Mouse (Mus musculus) monocyte, adult 5-6 weeks (primary cell): ENCODE data around the gene Defb33. TPM values are rescaled to one million over a fixed set of nuclear protein-coding genes. Genes with fewer than 3 reads are reported as not detected.

ENCODE experiments used
- ATAC-seq: fragments of 153-309, 156-312 bp; replicated peaks from 2 replicates; pipeline ENCODE4 v1.8.0; 2017; ENCODE audit warnings: mild to moderate bottlenecking; ENCODE audit not compliant: low TSS enrichment, insufficient number of reproducible peaks, severe bottlenecking, poor library complexity, low FRiP score
- total RNA-seq: library from RNA; stranded (forward); fragments of 200-1000, 200-491, 200-594 nt; gene quantifications from 3 replicates; pipeline ENCODE4 v1.2.3, GENCODE M21; 2017

Gene Defb33
- not detected in 3 replicates for total RNA-seq

DNA sequence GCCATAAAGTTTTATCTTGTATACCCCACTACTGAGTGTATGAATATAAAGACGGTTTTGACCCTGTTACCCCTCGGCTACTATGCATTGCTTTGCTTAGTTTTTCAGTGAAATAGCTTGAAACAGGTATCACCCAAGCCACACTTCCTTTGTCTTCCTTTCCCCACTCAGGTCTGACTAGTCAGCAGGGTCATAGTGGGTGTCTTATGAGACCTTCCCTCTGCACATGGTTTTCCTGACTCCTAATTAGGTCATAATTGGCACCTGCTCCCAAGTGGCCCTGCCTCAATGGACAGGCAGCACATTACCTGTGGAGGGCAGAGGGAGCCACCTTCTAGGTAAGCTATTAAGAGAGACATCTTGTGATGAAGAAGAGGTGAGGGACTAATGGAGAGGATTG, at the start of gene Defb33:
TSS of gene Defb33 (plus strand) at position 301 of the 400 bp plus-strand sequence.
- no peak for ATAC-seq

DNA sequence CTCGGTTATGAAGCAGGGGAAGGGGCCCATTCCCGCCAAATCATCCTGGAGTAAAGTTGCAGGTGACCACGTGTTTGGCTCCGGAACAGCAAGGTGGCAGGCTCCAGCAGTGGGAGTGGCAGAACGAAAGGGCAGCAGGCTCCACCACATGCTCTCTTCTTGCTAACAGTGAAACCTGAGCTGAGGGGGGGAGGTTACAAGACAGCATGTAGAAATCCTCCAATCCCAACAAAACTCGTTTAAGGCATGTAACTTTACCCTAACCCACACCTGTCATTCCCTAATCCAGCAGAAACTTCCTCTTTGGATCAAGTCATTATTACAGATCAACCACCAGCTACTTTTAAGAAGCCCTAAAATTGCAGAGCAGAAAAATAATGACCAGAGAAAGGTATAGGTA, 17.9 kb upstream of the Defb33 start:
- ATAC-seq = no peak

DNA sequence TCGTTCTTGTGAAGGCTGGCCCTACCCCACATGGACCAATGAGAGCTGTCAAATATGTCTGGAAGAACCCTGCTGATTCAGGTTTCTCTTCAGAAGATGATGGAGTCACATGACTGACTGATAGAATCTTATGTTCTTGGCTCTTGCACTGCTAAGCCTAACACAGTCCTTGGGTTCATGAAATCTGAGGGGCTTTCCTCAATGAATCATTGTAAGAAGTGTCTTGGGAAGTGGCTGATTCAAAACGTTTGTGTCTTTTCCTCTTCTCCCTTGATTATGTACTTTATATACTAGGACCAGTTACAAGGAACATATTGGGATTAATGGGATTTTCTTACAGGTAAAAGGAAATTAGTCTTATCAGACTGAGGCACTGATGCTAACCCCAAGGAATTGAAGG, 10.1 kb downstream of the Defb33 start, which contains the start of gene Gm15056:
TSS of gene Gm15056 (minus strand) at position 101 of the 400 bp plus-strand sequence.
- no peak for ATAC-seq

DNA sequence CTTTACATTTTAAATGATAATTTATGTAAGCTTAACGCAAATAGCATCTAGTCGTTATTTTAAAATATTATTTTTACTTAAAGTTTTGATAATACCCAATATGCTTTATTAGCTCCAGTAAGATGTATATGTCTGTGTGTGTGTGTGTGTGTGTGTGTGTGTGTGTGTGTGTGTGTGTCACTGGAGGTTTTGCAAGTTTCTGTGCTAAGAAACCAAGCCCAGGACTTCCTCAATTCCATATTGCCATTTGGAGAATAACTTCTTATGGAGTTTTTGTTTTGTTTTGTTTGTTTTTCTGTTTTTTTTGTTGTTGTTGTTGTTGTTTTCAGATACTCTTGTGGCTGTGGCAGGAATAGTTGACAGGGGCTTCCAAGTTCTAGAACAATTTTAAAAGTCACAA, 14.7 kb downstream of the Defb33 start:
- no peak for ATAC-seq

DNA sequence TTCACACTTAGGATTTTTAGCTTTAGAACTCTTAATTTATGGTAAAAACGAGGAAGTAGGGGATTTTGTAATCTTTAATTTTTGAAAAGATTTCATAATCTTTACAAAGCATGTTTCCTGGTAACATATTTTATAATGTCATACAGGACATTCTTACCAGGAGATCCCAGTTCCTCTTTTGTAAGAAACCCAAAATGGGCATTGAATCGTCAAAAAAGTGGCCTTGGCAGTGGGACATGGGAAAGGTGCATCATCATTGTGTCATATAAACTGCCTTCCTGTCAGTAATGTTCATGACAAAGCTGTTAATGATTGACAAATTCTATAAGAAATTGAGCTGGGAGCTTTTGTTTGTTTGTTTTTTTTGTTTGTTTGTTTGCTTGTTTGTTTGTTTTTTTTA, 15.8 kb downstream of the Defb33 start:
- no peak for ATAC-seq

DNA sequence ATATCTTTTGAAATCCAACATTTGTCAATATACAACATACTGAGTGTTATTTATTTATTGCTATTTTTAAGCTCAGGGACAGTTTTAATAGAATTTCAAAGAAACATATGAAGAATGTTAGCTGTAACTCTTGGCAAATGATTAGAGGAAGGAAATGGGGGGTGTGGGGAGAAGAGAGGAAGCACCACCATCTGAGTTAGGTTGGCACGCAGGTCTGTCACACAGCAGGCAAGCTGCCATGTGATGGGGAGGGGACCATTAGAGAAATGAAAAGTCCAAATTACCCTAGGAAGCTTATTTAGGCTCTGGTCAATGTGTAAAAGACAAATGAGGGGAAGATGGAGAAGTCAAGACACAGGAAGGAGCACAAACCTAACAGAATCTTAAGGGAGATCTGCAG, 19.8 kb downstream of the Defb33 start:
- no peak for ATAC-seq

DNA sequence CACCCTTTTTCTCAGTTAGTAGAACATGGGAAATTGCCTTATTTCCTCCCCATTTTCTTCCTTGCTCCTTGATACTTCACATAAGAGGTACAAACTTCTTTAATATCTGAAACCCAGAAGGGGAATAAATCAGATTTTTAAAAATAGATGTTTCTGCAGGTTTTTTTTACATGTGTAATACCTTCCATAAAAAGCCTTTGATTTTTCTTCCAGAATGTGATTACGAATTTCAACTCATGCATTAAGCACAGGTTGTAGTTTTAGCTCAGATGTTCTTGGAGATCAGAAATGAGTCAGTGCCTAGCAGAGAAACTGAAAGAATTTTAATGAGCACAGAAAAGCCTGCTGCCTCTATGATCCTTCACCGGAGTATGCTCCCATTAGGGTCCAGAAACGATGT, 29.5 kb downstream of the Defb33 start, which contains the start of gene Gm6040:
TSS of gene Gm6040 (minus strand) at position 101 of the 400 bp plus-strand sequence.
- ATAC-seq = no peak

DNA sequence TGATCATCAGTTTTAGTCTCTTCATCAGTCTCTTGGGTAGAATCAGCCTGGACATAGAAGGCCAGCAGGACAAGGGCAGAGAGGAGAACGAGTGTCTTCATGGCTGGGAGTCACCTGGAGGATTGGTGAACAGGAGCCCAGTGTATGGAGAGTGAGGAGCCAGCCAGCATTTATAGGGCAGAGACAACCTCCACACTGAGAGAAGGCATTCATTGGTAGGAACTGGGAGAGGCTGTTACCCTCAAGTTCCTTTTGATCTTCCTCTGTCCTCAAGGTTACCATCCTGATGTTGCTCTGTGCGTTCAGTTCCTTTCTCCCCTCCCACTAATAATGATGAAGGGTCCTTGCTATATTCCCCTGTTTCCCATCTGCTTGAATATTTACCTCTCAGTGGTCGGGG, 52.1 kb downstream of the Defb33 start, which contains the start of gene AY761185:
TSS of gene AY761185 (minus strand) at position 101 of the 400 bp plus-strand sequence.
- no peak for ATAC-seq

Other genes with a start within 250 kb of the Defb33 start
- not detected in 3 replicates for gene Gm15056, start 10.0 kb downstream of the Defb33 start, total RNA-seq
- gene Gm6040, start 29.4 kb downstream of the Defb33 start, total RNA-seq = not detected in 3 replicates
- gene AY761185, start 52.0 kb downstream of the Defb33 start, total RNA-seq = not detected in 3 replicates
- not detected in 3 replicates for gene Defa21, start 132.9 kb downstream of the Defb33 start, total RNA-seq
- not detected in 3 replicates for gene Defa23, start 162.4 kb downstream of the Defb33 start, total RNA-seq
- not detected in 3 replicates for gene Defa35, start 172.4 kb downstream of the Defb33 start, total RNA-seq
- gene Defa25, start 191.8 kb downstream of the Defb33 start, total RNA-seq = not detected in 3 replicates
- gene Gm14851, start 203.4 kb downstream of the Defb33 start, total RNA-seq = not detected in 3 replicates
- not detected in 3 replicates for gene Defa30, start 242.0 kb downstream of the Defb33 start, total RNA-seq